Mouse (Mus musculus): Measurements from ENCODE around the gene Acot8. TPM values are rescaled to one million over a fixed set of nuclear protein-coding genes. Genes with fewer than 3 reads are reported as not detected.

Acot8 gene
- polyA plus RNA-seq (2014; fragmentation: Illumina TruSeq; extraction: RNeasy Lipid Tissue Mini Kit (QIAGEN cat#74804); ENCODE audit: low replicate concordance), result 2.0 TPM

DNA sequence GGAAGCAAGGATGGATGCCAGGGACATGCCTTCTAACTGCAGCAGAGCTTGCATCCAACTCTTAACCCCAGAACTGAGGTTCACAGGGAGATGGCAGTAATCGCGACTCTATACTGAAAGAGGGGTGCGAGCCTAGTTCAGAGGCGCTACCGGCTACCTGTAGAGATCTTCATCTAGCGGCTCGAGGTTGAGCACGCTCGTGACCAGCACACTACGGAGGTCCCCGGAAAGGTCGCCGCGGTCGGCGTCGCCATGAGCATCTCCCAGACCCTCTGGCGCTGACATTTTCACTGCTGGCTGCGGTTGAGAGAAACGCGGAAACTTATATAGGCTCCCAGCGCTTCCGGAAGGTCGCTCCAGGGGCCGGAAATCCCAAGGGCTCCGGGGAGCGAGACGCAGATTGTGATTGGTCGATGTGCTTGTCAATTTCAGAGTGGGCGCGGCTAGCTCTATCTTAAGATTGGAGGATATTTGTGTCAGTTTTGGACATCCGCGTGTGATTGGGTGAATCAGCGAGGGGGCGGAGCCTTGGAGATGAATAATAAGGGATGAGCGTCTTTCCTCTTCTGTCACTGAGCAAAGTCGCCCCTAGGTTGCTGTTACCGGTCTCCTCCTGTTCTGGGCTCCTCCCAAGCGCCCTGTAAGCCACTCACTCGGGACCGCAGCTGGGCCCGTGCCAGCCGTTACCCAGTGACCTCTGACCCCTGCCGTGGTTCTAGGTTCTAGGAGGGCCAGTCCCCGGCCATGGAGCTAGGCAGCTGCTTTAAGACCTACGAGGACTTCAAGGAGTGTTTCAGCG, at the start of gene Acot8, which contains the start of gene Zswim3:
Acot8 (minus strand) TSS at position 350 of the 799 bp plus-strand sequence.
Zswim3 (plus strand) TSS at position 566 of the 799 bp plus-strand sequence.

DNA sequence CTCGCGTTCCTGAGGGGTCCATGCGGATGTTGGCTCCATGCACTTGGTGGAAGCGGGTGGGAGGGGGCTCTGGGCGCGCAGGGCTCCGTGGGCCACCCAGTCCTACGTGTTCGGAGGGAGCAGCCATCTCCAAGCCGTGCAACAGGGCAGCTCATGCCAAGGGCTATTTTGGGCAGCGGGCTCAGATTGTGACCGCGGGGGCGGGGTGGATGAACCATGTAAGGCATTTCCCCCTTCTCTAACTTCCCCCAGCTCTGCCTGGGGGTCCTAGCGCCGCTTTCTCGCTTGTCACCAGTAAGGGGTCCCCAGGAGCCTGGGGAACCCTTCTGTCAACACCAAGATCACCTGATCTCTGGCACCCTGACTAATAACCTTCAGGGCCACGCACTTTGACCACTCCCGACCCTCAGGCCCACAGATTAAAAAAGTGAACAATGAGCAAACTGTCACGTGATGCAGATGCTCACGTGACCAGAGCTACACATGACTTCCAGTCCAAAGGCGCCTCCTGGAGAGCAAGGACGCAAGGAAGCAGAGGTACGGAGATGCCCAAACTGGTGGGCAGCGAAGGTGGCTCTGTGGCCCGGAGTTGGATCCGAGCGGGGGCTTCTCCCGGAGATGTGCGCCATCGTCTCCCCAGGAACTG, 28.8 kb upstream of the Acot8 start, which contains the start of gene Neurl2:
Neurl2 (minus strand) TSS at position 143 of the 646 bp plus-strand sequence.

DNA sequence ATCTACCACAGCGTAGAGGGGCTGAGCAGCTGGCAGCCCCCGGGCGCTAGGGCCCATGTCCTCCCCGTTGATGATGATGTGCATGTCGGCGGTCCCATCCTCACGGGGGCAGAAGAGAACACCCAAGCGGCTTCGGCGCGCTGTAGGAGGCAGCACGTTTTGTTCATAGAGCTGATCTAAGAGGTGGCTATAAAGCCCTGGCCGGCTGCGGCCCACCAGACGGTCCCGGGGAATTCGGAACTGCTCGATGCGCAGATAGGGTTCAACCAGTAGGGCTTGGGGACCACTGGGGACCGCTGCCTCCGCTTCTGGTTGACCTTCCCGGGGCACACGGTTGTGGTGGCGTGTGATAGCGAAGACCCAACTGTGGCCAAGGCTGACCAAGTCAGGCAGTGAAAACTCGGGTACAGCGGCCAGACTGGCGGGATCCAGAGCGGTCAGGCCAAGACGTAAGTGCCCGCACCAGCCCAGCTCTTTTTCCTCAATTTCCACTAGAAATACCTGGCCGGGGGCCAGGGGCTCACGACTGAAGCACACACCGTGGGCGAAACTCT, 28.1 kb upstream of the Acot8 start, which contains the start of gene Ctsa:
Ctsa (plus strand) TSS at position 126 of the 554 bp plus-strand sequence.

DNA sequence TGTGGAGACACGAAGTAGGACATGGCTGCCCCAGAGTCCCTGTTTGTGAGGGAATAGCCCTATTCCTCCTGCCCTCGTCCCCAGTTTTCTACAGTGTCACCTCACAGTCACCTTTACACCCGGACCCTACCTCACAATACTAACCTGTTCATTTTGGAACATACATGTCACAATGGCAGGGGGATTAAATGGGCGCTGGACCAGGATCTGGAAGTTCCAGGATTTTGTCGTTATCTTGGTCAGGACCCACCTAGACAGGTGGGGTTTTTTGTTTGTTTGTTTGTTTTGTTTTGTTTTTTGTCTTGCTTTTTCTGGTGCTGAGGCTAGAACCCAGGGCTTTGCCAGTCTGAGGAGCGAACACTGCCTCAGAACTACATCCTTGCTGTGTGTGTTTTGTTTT, 23.8 kb upstream of the Acot8 start, which contains the start of gene Spata25:
Spata25 (minus strand) TSS at position 101 of the 400 bp plus-strand sequence.

DNA sequence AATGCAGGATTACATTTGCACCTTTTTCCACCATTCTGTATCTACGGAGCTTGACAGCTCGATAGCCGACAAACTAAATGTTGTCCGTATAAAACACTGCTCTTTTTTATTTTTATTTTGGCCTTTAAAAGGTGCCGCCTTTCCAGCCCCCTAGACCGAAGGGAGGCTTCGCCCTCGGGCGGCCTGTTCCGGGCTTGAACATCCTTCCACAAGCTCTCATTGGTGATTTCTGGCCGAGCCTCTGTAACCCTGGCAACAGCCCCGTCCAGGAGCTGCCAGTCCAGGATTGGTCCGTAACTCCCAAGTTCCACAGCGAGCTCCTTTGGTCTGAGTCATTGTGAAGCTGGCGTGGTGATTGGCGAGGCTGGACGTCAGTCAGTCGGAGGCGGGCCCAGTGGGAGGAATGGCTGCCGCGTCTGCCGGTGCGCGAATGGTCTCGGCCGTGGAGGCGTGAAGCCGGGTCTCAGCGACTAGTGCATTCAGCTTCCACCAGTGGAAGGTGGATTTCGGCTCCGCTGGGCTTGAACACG, 18.0 kb upstream of the Acot8 start, which contains the start of gene Zswim1:
Zswim1 (plus strand) TSS at position 51 of the 530 bp plus-strand sequence.

DNA sequence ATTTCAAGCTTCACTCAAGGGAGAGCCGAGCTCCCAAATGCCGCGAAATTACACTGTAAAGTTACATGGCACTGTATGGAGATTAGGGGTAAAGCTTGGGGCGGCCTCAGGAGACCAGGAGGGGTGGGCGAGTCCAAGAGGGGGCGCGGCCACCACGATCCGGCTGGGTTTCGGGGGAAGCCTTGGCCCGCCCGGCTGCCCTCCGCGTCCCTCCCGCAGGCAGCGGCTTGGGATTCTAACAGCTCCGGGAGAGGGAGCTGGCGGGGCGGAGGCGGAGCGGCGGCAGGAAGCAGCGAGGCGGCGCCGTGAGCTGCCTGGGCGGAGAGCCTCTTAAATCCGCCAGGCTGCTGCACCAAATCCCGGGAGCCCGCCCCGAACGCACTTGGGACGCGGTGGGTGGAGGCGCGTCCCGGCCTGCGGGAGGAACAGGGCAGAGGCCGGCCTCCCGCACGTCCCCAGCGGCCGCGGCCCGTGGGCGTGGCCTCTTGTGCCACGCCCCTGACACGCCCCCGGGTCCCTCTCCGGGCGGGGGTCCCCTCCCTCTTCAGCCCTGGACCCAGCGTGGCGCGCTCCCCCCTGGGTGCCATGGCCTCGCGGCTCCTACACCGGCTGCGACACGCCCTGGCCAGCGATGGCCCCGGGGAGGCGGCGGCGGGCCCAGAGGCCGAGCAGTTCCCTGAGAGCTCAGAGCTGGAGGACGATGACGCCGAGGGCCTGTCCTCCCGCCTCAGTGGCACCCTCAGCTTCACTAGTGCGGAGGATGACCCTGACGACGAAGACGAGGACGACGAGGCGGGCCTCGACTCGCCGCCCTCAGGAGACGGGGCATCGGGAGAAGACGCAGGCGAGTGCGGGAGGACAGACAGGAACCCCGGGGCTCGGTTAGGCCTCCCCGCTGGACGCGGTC, 18.9 kb downstream of the Acot8 start, which contains the start of gene Snx21:
Snx21 (plus strand) TSS at position 343 of the 907 bp plus-strand sequence.

DNA sequence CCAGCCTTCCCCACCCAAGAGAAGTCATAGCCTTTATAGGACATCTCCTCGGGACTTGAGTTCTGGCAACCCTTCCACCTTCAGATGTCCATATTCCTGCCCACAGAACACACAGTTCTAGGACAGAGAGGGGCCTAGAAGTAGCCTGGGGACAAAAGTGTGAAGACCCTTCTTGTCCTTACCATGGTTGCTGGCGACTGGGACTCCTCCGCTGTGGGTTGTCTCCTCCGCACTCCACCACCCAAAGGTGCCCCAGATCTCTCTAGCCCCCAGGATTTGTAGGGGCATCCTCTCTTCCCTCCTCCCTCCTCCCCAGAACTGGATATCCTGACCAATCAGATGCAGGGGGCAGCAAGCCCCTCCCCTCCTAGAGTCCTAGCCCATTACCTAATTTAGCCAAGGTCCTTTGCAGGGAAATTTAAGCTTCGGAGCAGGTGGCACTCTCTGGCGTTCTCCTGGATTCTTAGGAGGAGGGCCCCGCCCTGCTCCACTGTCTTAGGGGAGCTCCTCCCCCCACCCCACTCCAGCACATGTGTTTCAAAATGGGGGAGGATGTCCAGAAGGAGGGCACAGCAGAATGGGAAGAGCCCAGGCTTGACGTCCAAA, 25.1 kb downstream of the Acot8 start, which contains the start of gene Tnnc2:
Tnnc2 (minus strand) TSS at position 487 of the 606 bp plus-strand sequence.

DNA sequence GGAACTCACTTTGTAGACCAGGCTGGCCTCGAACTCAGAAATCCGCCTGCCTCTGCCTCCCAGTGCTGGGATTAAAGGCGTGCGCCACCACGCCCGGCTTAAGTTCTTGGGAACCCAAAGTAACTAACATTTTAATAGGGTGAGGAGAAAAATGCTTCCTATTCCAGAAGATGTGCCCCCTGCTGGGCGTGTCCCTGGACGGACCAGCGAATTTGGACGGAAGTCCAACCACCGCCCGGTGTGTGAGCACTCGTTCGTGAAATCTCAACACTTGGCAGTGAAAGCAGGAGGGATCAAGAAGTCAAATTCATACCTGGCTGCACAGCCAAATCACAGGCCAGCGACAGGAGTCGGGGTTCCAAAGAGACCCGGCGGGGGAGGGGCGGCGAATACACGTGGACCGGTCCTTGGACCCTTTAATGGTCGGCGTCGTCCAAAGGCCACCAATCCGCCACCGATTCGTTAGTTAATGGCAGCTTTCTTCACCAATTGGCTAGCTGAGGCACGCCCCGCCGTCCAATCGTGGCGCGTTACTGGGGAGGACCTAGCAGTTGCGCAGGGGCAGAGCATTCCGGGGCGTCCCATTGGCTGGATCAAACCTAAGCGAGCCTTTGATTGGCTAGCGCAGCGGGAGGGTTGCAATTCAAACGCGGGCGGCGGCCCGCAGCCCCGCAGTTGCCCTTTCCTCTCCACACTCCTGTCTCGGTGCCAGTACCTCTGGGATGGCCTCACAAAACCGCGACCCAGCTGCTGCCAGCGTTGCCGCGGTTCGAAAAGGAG, 35.2 kb downstream of the Acot8 start, which contains the start of gene Ube2c:
Ube2c (plus strand) TSS at position 641 of the 780 bp plus-strand sequence.

DNA sequence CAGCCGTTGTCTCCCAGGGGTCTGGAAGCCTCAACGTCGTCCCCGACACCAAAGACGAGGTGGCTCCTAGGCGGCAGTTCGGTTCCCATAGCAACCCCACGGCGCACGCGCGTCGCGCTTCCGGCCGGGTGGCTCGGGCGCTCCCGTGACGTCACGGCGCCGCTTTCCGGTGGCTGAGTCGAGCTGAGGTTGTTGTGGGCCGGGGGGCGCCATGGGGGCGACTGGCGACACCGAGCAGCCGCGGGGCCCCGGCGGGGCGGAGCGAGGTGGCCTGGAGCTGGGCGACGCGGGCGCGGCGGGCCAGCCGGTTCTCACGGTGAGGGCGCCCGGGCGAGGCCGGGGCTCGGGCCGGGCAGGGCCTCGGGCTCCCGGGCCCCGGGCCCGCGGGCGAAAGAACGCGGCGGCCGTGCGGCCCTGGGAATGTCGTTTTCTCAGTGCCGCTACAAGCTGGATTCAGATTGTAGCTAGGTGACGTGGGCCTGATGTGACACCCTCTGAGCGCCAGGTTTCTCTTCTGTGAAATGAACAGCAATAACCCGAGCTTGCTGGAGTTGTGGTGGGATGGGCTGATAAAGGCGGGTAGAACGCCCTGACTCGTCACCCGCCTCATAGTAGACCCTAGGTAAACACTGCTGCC, 58.7 kb downstream of the Acot8 start, which contains the start of the genes Wfdc3 and Dnttip1:
Wfdc3 (minus strand) TSS at position 89 of the 637 bp plus-strand sequence.
Dnttip1 (plus strand) TSS at position 141 of the 637 bp plus-strand sequence.

Other genes starting within 250 kb of the Acot8 start
- gene Wfdc2, start 242.5 kb downstream of the Acot8 start, polyA plus RNA-seq (2014; fragmentation: Illumina TruSeq; extraction: RNeasy Lipid Tissue Mini Kit (QIAGEN cat#74804); ENCODE audit: low replicate concordance), result not detected
- not detected for gene Spint3, start 231.4 kb downstream of the Acot8 start, polyA plus RNA-seq (2014; fragmentation: Illumina TruSeq; extraction: RNeasy Lipid Tissue Mini Kit (QIAGEN cat#74804); ENCODE audit: low replicate concordance)
- gene Wfdc6a, start 219.4 kb downstream of the Acot8 start, polyA plus RNA-seq (2014; fragmentation: Illumina TruSeq; extraction: RNeasy Lipid Tissue Mini Kit (QIAGEN cat#74804); ENCODE audit: low replicate concordance), result not detected
- gene Eppin, start 211.3 kb downstream of the Acot8 start, polyA plus RNA-seq (2014; fragmentation: Illumina TruSeq; extraction: RNeasy Lipid Tissue Mini Kit (QIAGEN cat#74804); ENCODE audit: low replicate concordance), result not detected
- not detected for gene Wfdc6b, start 191.4 kb downstream of the Acot8 start, polyA plus RNA-seq (2014; fragmentation: Illumina TruSeq; extraction: RNeasy Lipid Tissue Mini Kit (QIAGEN cat#74804); ENCODE audit: low replicate concordance)
- gene Wfdc8, start 191.3 kb downstream of the Acot8 start, polyA plus RNA-seq (2014; fragmentation: Illumina TruSeq; extraction: RNeasy Lipid Tissue Mini Kit (QIAGEN cat#74804); ENCODE audit: low replicate concordance), result not detected
- gene Wfdc16, start 166.1 kb downstream of the Acot8 start, polyA plus RNA-seq (2014; fragmentation: Illumina TruSeq; extraction: RNeasy Lipid Tissue Mini Kit (QIAGEN cat#74804); ENCODE audit: low replicate concordance), result 1.9 TPM
- not detected for gene Wfdc10, start 148.8 kb downstream of the Acot8 start, polyA plus RNA-seq (2014; fragmentation: Illumina TruSeq; extraction: RNeasy Lipid Tissue Mini Kit (QIAGEN cat#74804); ENCODE audit: low replicate concordance)
- not detected for gene Wfdc9, start 148.3 kb downstream of the Acot8 start, polyA plus RNA-seq (2014; fragmentation: Illumina TruSeq; extraction: RNeasy Lipid Tissue Mini Kit (QIAGEN cat#74804); ENCODE audit: low replicate concordance)
- not detected for gene Wfdc11, start 130.8 kb downstream of the Acot8 start, polyA plus RNA-seq (2014; fragmentation: Illumina TruSeq; extraction: RNeasy Lipid Tissue Mini Kit (QIAGEN cat#74804); ENCODE audit: low replicate concordance)
- gene Wfdc13, start 119.8 kb downstream of the Acot8 start, polyA plus RNA-seq (2014; fragmentation: Illumina TruSeq; extraction: RNeasy Lipid Tissue Mini Kit (QIAGEN cat#74804); ENCODE audit: low replicate concordance), result not detected
- gene Spint4, start 106.4 kb downstream of the Acot8 start, polyA plus RNA-seq (2014; fragmentation: Illumina TruSeq; extraction: RNeasy Lipid Tissue Mini Kit (QIAGEN cat#74804); ENCODE audit: low replicate concordance), result not detected
- gene Spint5, start 89.6 kb downstream of the Acot8 start, polyA plus RNA-seq (2014; fragmentation: Illumina TruSeq; extraction: RNeasy Lipid Tissue Mini Kit (QIAGEN cat#74804); ENCODE audit: low replicate concordance), result not detected
- 0.71 TPM for gene Wfdc3, start 59.0 kb downstream of the Acot8 start, polyA plus RNA-seq (2014; fragmentation: Illumina TruSeq; extraction: RNeasy Lipid Tissue Mini Kit (QIAGEN cat#74804); ENCODE audit: low replicate concordance)
- 3.3 TPM for gene Dnttip1, start 58.9 kb downstream of the Acot8 start, polyA plus RNA-seq (2014; fragmentation: Illumina TruSeq; extraction: RNeasy Lipid Tissue Mini Kit (QIAGEN cat#74804); ENCODE audit: low replicate concordance)
- 13.1 TPM for gene Ube2c, start 35.0 kb downstream of the Acot8 start, polyA plus RNA-seq (2014; fragmentation: Illumina TruSeq; extraction: RNeasy Lipid Tissue Mini Kit (QIAGEN cat#74804); ENCODE audit: low replicate concordance)
- gene Tnnc2, start 24.9 kb downstream of the Acot8 start, polyA plus RNA-seq (2014; fragmentation: Illumina TruSeq; extraction: RNeasy Lipid Tissue Mini Kit (QIAGEN cat#74804); ENCODE audit: low replicate concordance), result not detected
- gene Snx21, start 19.1 kb downstream of the Acot8 start, polyA plus RNA-seq (2014; fragmentation: Illumina TruSeq; extraction: RNeasy Lipid Tissue Mini Kit (QIAGEN cat#74804); ENCODE audit: low replicate concordance), result 1.2 TPM
- gene Zswim3, start 216 bp upstream of the Acot8 start, polyA plus RNA-seq (2014; fragmentation: Illumina TruSeq; extraction: RNeasy Lipid Tissue Mini Kit (QIAGEN cat#74804); ENCODE audit: low replicate concordance), result 1.6 TPM
- 1.1 TPM for gene Zswim1, start 17.8 kb upstream of the Acot8 start, polyA plus RNA-seq (2014; fragmentation: Illumina TruSeq; extraction: RNeasy Lipid Tissue Mini Kit (QIAGEN cat#74804); ENCODE audit: low replicate concordance)
- not detected for gene Spata25, start 23.7 kb upstream of the Acot8 start, polyA plus RNA-seq (2014; fragmentation: Illumina TruSeq; extraction: RNeasy Lipid Tissue Mini Kit (QIAGEN cat#74804); ENCODE audit: low replicate concordance)
- 26.4 TPM for gene Ctsa, start 28.0 kb upstream of the Acot8 start, polyA plus RNA-seq (2014; fragmentation: Illumina TruSeq; extraction: RNeasy Lipid Tissue Mini Kit (QIAGEN cat#74804); ENCODE audit: low replicate concordance)
- gene Neurl2, start 28.6 kb upstream of the Acot8 start, polyA plus RNA-seq (2014; fragmentation: Illumina TruSeq; extraction: RNeasy Lipid Tissue Mini Kit (QIAGEN cat#74804); ENCODE audit: low replicate concordance), result not detected
- 0.30 TPM for gene Pltp, start 52.8 kb upstream of the Acot8 start, polyA plus RNA-seq (2014; fragmentation: Illumina TruSeq; extraction: RNeasy Lipid Tissue Mini Kit (QIAGEN cat#74804); ENCODE audit: low replicate concordance)
- 3.1 TPM for gene Pcif1, start 74.4 kb upstream of the Acot8 start, polyA plus RNA-seq (2014; fragmentation: Illumina TruSeq; extraction: RNeasy Lipid Tissue Mini Kit (QIAGEN cat#74804); ENCODE audit: low replicate concordance)
- gene Zfp335, start 106.9 kb upstream of the Acot8 start, polyA plus RNA-seq (2014; fragmentation: Illumina TruSeq; extraction: RNeasy Lipid Tissue Mini Kit (QIAGEN cat#74804); ENCODE audit: low replicate concordance), result 0.15 TPM
- gene Mmp9, start 135.9 kb upstream of the Acot8 start, polyA plus RNA-seq (2014; fragmentation: Illumina TruSeq; extraction: RNeasy Lipid Tissue Mini Kit (QIAGEN cat#74804); ENCODE audit: low replicate concordance), result 12.7 TPM
- gene Slc12a5, start 155.9 kb upstream of the Acot8 start, polyA plus RNA-seq (2014; fragmentation: Illumina TruSeq; extraction: RNeasy Lipid Tissue Mini Kit (QIAGEN cat#74804); ENCODE audit: low replicate concordance), result not detected
- 5.7 TPM for gene Ncoa5, start 230.0 kb upstream of the Acot8 start, polyA plus RNA-seq (2014; fragmentation: Illumina TruSeq; extraction: RNeasy Lipid Tissue Mini Kit (QIAGEN cat#74804); ENCODE audit: low replicate concordance)